Comparison of ENCODE assay signal across 8 mouse cellular contexts in the genomic region with DNA sequence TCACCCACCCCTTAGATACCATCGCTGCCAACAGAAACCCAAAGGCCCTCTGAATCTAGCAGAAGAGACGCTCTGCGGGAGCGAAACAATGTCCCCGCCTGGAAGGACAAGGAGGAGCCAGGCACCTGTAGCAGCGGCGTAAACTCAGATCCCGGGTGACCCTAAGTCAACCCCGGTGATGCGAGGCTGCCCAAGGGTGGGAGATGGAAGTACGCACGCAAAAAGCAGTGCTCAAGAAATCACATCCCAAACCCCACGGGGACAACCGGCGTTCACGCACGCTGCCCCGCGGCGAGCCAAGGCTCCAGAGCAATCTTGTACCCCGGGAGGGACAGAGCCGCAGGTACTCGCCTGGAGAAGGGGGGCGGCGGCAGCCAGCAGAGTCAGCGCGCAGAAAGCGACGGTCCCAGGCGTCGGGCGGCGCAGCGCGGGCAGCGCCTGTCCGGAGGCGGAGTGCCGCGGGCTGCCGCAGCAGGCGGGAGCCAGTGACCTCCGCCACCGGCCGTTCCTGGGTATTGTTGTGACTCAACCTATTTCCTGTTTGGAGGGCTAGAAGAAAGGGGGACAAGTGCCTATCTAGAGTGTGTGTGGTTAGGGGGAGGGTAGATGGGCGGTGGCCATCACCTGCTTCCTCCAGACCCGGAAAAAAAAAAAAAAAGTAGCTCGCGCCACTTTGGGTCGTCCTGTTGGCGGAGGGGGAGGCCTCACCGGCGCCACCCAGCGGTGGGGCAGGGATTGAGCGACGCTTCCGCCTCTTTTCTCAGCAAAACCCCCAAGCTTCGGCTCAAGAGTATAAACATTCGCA. TPM values are rescaled to one million over a fixed set of nuclear protein-coding genes. Genes with fewer than 3 reads are reported as not detected.
DNase-seq lines count a peak whose midpoint lies in the region; ATAC-seq and TF ChIP-seq lines count a peak whose summit lies in the region.

A gene (minus strand): TSS at position 531 of the 805 bp plus-strand sequence.

- POLR2A ChIA-PET in Patski (lab: Charles Lee) = interaction anchor here (0.5 to 1.9 kb wide), 7 partner anchors 9 to 1132 kb away, joined by 3 to 5 read pairs (median 3); no protein-coding TSS in a partner anchor

- CTCF ChIA-PET in Patski (lab: Charles Lee) = interaction anchor here (0.6 to 4.0 kb wide), 4 partner anchors 10 to 492 kb away, joined by 3 to 13 read pairs (median 4); no protein-coding TSS in a partner anchor

- no peaks in the 10 kb centered on the region for H3K4me1 ChIP-seq in hindbrain, embryonic 11.5 days (replicated peaks; ENCODE audit: control insufficient read depth, insufficient read depth, low read length)

- no peak within 1 kb of the TSS; the same call in 1 of the 2 replicates for H3K27ac ChIP-seq in hindbrain, embryonic 11.5 days (ENCODE audit: low read depth, low read length)

- WGBS in hindbrain, embryonic 11.5 days = under 1% methylated on average over 57 of the region's 59 CpGs

- peak within 1 kb of the TSS; percentile 52 for H3K9ac ChIP-seq in hindbrain, embryonic 11.5 days (ENCODE audit: low read depth, low read length)

- in situ Hi-C loops in Patski (cut with MboI; ENCODE audit: low pct_unique_long_range_greater_than_20kb) = loop anchor here (5.0 kb wide), 2 partner anchors 38 to 72 kb away; no protein-coding TSS in a partner anchor

- peak; percentile 64 for ATAC-seq in Patski
- peak; percentile 67 for ATAC-seq in hindbrain, embryonic 11.5 days (ENCODE audit: low FRiP score)

- no peaks in the 10 kb centered on the region for H3K36me3 ChIP-seq in hindbrain, embryonic 11.5 days (ENCODE audit: control insufficient read depth, insufficient read depth, low read length)

- peak; percentile 99 for TF ChIP-seq CTCF in Patski (IDR thresholded peaks at IDR 0.05)

- H3K4me3 ChIP-seq in hindbrain, embryonic 11.5 days (ENCODE audit: low read depth, low read length) = peak within 1 kb of the TSS; percentile 43

- H3K9me3 ChIP-seq in hindbrain, embryonic 11.5 days (ENCODE audit: control insufficient read depth, low read length) = no peaks in the 10 kb centered on the region

- H3K4me2 ChIP-seq in hindbrain, embryonic 11.5 days (replicated peaks; ENCODE audit: low read depth, low read length) = peak within 1 kb of the TSS; percentile 80

- no peaks in the 10 kb centered on the region for H3K27me3 ChIP-seq in Patski
- peaks cover 26% of the 10 kb centered on the region for H3K27me3 ChIP-seq in hindbrain, embryonic 11.5 days (ENCODE audit: control insufficient read depth, insufficient read depth, low read length)

- DNase-seq in Patski (ENCODE audit: low read depth, low spot score) = no peak
- DNase-seq in cerebellum, adult 11-12 months = peak; percentile 10
- DNase-seq in frontal cortex, postnatal 25 days (ENCODE audit: low spot score in 2 of 2) = peak; percentile 13 to 26
- DNase-seq in hindbrain, embryonic 11.5 days (ENCODE audit: low spot score) = peak; percentile 63
- peak; percentile 11 to 51 for DNase-seq in layer of hippocampus, postnatal 25 days (ENCODE audit: extremely low spot score in 1 of 2, low spot score in 1 of 2)
- peak; percentile 91 for DNase-seq in lung, postnatal 25 days (ENCODE audit: low spot score)
- peak; percentile 65 for DNase-seq in ovary, postnatal 36 days (ENCODE audit: low spot score)
- peak; percentile 78 for DNase-seq in urinary bladder, postnatal 14 days (ENCODE audit: low spot score)

RNA-seq across cellular contexts. Expression of the gene that starts here (rescaled TPM):
- 43.3 TPM for polyA plus RNA-seq in Patski (2021)
- polyA plus RNA-seq in hindbrain, embryonic 11.5 days (2014; fragmentation: Nextera tagmentation; extraction: Ambion mirVana) = 18.1 and 19.1 TPM in 2 replicates
- 10 to 100 TPM; 18.9 to 19.8 TPM for total RNA-seq in layer of hippocampus, postnatal 25 days (2021)
